Mouse (Mus musculus): ENCODE measurements around the gene Zdhhc1.
A peak's percentile ranks its signal among the peaks of the same experiment; 100 is the strongest.

The Zdhhc1 gene

DNA sequence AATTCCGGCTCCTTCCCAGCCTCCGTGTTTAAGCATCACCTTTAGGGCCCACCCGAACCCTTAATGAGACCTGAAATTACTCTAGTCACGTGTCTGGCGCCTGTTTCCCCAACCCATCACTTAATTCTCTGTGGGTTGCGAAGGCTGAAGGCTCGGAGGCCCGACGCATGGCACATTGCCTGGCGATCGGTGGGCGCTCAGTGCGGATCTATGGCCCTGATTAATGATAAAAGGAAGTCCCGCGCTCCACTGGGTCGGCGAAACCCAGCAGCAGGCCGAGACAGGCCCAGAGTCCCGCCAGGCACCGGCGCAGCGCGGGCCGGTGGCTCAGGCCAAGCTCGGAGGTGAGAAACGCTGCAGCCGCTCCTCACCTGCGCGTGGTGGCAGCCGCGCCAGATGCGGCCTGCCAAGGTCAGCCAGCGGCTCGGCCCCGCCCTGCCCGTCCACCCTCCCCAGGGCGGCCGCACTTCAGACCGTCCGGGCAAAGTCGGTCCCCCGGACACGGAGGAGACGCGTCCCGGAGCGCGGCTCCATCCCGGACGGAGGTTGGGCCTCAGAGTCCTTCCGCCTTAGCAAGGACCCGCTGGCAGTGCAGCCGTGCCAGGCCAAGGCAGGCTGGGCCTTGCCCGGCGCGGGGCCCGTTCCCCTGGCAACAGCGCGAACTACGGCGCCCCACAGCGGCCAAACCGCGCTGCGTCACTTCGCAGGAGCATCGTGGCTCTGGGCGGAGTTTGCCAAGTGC, at the start of gene Zdhhc1:
Gene Zdhhc1 (minus strand): TSS at position 464 of the 742 bp plus-strand sequence.
- DNase-seq (ENCODE audit: low spot score): peak; percentile 96

DNA sequence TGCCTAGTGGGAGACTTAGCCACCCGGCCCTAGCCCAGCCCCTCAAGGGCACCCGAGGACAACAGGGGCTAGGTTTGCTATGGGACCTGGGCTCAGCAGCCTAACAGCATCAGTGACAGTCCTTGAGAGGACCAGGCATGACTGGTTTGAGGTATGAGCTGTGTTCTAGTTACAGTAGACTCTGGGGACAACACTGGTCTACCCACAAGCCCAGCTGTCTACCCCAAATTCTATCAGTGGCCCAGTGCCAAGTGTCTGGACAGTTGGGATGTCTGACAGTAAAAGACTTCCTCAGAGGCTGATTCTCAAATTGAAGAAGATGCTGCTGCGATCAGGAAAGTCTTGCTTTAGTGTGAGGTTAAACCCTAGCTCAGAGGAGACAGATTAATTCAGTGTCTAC, 48.5 kb upstream of the Zdhhc1 start:
- no peak for DNase-seq (ENCODE audit: low spot score)

DNA sequence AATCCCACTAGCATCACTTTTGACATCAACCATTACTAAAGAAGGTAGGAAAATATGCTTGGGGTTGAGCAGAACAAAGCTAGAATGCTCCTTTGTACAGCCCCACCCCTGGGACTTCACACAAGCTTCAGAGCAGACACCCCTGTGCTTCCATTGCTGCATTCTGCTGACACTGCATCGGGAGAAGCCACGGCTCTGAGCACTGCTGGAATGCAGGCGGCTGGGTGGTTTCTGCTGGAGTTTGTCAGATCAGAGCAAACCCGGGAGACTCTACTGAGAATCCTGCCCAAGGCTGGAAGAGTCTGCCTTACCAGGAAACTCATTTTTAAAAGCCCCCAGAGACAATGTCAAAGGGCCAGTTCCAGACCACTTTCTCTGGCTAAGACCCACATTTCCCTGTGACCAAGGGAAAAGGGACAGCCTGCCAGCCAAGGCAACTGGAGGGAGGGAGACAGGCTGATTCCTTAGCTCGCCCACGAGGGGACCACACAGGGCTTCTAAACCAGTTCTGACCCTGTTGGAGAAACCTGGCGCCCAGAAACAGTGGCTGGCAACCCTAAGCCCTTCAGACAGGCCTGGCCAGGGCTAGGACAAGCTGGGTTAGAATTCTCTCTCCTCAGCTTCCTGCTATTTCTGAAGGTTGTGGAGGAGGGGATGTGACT, 48.0 kb upstream of the Zdhhc1 start:
- no peak for DNase-seq (ENCODE audit: low spot score)

DNA sequence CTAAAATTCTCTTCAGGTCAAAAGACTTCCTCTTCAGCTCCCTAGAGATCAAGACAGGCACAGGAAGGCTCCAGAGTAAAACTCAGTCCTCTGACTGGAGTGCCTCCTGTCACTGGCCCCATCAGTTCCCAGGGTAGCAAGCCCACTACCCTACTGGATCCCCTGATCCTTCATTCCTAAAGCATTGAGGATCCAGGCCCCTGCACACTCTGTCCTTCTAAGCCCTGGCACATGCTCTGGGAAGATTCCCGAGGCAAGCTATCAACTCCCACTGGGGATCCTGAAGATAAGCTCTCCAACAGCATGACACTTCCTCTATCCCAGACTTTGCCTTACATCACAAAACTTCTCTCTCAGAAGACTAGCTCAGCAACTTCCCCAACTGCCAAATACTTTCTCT, 47.0 kb upstream of the Zdhhc1 start:
- DNase-seq (ENCODE audit: low spot score): no peak

DNA sequence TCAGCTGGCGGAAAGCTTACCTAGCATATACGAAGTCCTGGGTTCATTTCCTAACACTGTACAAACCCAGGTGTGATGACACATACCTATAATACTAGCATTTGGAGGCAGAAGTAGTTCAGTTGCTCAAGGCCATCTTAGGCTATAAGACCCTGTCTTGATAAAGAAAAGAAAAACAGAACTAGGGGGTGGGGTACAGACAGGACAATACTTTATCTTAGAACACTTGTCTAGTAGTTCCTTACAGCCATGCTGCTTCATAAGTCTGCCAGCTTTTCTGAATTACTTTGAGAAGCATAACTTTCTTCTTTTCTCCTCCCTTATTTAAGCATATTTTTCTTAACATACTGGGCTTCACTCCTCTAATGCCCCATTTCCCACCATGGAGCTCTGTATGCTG, 46.1 kb upstream of the Zdhhc1 start:
- DNase-seq (ENCODE audit: low spot score): no peak

DNA sequence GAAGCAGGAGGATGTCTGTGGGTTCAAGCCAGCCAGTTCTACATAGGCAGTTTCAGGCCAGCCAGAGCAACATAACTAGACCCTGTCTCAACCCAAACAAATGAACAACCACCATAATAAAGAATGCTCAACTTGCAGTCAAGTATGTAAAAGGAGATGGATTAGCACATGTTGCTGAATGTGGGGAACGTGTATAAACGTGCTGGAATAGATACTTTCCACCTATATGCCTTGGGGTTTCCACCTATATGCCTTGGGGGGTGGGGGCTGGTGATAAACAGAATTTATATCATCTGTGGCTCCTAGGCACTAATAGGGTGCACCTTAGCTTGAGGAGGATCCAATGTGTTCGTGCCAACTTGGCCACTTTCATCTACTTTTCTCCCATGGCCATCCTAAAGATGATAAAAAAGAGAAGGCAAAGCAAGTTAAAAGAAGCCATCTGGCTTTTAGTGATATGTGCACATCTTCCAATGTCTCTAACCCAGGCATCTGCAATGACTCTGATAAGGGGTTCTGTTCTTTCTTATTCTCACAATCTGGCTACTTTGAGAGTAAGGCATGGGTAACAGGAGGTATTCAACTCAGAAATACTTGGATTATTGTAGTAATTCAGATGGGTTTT, 45.4 kb upstream of the Zdhhc1 start:
- DNase-seq (ENCODE audit: low spot score): no peak

DNA sequence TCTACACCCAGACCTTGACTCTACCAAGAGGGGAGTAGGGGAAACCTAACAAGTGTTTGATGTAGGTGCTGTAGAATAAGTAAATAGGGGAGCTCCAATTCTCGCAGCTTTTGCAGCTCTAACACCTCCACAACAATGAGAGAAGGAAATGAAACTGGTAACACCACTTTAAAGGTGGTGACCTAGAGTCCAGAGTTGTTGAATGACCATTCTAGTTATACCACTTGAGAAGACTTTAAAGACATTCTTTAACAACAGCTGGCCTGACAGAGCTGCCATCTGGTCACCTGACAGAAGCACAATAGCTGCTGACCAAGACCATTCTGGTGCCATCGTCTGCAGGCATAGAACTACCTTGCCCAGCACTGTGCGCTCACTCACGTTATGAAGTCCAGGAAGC, 42.2 kb upstream of the Zdhhc1 start:
- DNase-seq (ENCODE audit: low spot score): no peak

DNA sequence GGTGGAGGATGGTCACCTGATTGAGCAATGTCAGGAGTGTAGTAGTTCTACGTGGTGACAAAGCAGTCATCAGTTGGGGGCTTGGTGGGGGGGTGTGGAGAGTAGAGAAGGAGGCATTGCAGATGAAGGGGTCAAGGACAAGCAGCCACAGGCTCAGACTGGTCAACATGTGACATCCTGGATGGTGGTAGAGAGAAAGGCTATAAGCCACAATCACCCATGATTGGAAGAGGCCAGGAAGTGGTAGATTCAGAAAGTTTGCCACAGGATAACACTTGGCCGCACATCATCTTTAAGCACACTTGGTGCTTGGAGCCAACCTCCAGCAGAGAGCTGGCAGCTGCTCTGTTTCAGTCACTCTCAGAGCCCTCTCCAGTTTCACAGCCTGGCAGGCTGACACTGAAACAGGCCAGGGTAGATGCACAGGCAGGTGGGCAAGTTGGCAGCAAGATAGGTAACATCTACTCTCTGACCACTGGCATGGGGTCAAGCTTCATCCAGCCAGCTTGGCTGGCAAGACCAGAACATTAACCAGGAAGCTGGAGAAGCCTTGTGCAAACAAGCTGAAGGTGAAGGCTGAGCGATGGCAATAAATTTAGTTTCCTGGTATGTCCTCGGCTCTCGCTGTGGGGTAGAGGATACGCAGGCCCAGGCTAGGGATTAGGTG, 40.4 kb upstream of the Zdhhc1 start:
- DNase-seq (ENCODE audit: low spot score): no peak

DNA sequence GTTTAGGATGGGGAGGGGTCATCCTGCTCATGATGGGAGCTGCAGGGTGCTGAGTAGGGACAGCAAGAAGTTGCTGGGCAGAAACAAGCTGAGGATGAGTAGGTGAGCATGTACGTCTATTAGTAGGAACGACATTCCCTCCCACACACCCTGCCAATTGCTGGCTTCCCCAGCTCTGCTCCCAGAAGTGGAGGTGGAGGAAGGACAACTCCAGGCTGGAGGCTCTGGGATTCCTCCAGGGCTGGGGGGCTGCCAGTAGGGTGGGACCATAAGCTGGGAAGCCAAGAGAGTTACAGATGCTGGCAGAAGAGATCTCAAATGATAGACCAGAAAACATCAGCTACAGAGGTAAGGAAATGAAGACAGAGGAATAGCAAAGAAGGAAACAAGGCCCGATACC, 39.8 kb upstream of the Zdhhc1 start:
- DNase-seq (ENCODE audit: low spot score): no peak

DNA sequence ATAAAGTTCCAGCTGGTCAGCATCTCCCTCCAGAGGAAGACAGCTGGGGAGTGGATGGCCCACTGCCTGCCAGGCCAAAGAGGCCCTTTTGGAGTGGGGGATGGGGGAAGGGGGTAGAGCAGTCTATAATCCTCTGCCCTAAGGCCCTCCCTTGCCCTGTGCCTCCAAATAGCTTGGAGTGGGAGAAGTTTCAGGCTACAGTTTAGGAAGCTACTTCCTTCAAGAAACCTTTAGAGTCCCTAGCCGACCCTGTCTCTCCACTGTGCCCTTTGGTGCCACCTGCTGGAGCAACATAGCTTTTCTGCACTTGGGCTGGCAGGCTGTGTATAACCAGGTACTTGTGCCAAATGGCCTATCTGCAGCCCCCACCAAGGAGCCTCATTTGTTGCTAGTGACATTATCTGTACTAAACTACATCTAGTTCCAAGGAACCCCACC, 37.2 kb upstream of the Zdhhc1 start:
- peak; percentile 79 for DNase-seq (ENCODE audit: low spot score)

DNA sequence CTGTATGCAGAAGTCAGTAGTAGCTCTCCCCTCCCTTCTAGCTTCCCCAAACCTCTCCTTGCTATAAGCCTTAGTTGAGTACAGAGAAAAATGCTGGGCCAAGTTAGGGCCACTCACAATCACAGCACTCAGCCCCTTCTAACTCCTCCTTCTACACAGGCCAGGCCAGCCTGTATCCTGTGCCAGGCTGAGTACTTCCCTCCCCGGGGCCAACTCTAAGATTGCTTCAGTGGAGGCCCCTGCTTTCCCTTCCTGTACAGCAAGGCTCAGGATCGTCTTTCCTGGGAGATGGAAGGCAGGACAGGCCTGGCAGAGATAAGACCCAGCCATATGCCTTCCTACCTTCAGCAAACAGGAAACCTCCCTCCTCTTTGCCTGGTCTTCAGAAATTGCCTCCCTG, 36.7 kb upstream of the Zdhhc1 start:
- DNase-seq (ENCODE audit: low spot score): no peak

DNA sequence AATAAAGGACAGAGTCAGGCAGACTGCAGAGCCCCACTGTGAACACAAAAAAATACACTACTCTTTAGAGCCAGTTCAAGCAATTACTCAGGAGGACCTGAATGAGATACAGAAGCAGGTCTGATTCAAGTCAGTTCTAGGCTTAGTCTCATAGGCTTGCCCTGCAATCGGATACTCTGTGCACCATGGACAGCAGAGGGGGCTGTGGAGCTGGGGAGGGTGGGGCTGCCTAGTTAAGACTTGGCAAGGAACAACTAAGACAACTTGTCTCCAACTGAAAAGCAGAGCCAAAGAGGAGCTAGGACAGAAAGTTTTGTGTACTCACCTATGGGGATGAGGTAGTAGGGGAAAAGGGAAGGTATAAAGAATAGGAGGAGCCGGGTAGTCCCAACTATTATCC, 35.1 kb upstream of the Zdhhc1 start:
- DNase-seq (ENCODE audit: low spot score): peak; percentile 72

DNA sequence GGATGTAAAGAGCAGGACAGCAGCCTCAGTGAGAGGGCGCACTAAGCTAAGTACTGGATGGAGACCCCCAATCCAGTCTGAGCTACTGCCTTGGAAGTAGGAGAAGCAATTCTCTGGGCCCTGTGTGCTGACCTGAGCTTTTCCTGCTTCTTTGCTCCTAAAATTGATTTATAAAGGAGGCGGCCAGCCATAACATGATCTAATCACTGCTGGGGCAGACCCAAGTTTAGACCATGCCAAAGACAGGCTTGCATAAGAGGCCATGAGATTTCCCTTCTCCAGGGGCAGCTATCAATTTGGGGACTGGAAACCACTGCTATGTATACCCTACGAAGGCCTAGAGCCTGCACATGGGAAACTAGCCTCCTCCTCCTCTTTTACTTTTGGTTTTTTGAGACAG, 32.6 kb upstream of the Zdhhc1 start:
- no peak for DNase-seq (ENCODE audit: low spot score)

DNA sequence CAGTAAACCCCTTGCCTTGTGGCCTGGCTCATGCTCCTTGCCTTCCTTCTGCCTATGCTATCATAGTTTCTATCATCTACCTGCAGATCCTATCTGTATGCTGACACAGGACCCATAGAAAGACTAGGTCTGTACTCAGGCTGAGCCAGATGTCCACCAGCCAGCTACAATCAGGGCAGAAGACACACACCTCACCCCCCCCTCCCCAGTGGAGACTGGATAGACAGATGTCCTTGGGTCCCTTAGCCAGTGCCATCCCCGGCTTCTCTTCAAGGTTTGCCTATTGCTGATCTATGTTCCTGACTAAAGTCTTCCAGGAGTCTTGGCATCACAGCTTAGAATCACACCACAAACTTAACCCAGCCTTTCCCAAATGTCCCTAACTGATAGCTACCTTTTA, 31.5 kb upstream of the Zdhhc1 start:
- DNase-seq (ENCODE audit: low spot score): no peak

DNA sequence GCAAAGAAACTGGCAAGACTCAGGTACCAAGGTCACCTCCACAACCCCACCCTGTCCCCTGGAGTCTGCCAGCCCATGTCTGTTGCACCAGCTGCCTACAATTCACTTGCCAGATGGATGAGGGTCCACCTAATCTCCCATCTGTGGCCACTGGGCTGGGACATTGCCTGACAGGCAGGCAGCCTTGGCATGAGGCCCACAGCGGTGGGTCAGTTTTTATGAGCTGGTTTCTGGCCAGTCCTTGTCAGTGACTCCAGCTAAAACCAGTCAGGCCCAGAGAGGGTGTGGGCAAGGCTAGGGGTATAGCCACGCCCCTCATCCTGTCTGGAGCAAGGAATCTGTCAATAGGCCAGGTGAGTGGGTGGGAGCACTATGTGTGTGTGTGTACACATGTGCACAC, 30.4 kb upstream of the Zdhhc1 start:
- DNase-seq (ENCODE audit: low spot score): no peak

DNA sequence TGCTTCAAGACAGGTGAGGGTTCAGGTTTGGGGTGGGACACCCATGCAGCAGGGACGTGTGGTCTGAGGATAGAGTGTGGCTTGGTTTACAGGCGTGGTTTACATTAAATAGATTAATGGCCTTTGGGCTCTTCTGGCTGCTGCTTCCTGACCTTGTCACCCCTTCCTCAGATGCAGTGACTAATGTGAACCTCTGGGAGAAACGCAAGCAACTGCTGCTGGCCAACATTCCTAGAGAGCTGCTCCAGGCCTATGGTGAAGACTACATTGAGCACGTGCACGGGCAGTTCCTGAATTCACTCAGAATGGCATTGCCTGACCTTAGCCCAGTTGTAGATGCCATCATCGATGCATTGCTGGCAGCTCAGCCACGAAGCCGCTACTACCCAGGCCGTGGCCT, 26.2 kb upstream of the Zdhhc1 start:
- DNase-seq (ENCODE audit: low spot score): no peak

DNA sequence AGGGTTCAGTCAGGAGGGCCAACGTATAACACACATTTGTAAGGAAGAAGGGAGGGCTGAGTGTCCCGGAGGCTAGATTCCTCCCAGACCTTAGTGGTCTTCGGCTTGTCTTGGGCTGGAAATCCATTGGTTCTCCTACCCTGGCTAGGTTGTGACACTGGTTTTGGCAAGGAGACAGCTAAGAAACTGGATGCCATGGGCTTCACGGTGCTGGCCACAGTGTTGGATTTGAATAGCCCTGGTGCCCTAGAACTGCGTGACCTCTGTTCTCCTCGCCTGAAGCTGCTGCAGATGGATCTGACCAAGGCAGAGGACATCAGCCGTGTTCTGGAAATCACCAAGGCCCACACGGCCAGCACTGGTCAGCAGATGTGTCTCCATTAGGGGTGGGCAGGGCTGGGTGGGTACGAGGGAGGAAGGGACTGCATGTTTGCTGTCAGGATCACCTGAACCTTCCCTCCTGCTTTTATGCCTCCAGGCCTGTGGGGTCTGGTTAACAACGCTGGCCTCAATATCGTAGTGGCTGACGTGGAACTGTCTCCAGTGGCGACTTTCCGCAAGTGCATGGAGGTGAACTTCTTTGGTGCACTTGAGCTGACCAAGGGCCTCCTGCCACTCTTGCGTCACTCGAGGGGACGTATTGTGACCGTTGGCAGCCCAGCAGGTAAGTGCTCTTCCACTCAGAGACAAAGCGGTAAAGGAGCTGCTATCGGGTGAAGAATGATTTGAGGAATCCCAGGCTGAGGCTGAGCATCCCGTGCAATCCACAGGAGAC, 25.5 kb upstream of the Zdhhc1 start:
- no peak for DNase-seq (ENCODE audit: low spot score)

DNA sequence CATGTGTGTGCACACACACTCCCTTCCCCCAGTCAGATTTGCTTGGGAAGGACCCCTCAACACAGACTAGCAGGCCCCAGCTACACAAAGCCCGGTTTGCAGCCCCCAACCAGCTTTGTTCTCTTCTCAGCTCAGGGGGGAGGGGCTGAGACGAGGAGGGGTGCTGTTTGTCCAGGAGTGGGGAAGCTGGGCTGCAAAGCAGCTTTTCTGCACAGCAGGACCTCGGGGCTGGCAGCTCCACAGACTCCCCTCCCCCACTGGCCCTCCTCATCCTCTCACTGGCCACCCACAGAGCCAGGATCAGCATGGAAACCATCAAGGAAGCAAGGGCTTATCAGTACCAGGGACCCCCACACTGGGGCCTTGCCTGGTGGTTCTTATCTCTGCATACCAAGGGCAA, 24.4 kb upstream of the Zdhhc1 start:
- no peak for DNase-seq (ENCODE audit: low spot score)

DNA sequence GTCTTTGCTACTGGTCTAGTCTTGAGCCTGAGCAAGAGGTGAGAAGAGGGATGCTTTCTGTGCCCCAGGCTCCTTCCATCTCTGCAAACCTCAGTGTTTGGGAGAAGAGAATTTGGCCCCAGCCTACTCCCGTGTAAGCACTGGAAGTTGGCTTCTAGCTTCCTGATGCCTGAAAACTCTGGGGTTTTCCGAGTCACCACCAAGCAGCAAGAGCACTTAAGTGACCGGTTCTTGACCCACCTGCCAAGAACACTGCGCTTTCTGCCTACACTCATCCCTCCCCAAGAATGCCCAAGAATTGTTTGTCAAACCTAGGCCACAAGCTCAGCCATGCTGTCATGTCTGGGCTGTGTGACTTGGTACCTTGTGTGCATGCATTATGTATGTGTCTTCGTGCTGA, 23.8 kb upstream of the Zdhhc1 start:
- DNase-seq (ENCODE audit: low spot score): no peak

DNA sequence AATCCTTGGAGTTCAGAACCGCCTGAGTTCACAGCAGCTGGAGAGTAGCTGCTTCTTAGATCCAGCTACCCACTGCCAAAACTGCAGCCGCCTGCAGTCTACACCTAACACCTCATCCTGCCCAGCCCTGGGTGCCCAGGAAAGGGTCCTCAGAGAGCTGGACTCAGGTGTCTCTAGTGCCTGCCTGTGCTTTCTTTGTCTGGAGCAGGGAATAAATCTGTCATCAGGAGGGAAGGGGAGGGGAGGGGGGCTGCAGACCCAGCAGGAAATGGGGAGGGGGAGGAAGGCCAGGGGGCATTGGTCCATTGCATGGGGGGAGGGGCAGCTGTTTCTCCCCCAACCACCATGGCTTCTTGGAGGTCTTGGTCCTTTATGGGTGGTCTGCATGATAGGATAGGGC, 22.9 kb upstream of the Zdhhc1 start:
- no peak for DNase-seq (ENCODE audit: low spot score)

DNA sequence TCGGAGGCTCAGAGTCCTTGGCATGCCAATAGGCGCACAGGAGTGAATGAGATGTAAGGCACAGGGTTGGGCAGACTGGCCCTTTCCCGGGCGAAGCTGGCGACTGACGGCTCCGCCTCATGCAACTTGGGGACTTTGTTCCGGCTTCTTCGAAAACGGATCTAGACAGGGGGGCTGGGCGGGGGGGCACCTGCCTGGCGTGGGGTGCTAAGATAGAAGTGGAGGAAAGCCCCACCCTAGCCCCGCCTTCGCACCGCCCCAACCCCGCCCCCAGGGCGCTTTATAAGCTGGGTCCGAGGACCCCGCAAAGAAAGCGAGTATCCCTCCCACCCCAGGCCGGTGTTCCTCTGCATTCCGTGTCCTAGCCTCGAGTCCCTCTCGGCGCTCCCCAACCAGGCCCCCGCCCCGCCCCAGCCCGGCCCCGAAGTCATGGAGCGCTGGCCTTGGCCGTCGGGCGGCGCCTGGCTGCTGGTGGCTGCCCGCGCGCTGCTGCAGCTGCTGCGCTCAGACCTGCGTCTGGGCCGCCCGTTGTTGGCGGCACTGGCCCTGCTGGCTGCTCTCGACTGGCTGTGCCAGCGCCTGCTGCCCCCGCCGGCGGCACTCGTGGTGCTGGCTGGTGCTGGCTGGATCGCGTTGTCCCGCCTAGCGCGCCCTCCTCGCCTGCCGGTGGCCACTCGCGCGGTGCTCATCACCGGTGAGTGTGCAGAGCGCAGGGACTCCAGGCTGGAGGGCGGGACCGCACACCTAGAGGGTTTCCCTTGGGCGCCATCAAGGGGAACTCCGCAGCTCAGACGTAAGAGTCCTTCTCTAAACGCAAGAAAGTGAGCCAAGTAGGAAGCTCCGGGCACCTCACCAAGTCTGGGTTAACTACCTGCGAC, 22.0 kb upstream of the Zdhhc1 start, which contains the start of gene Hsd11b2:
Gene Hsd11b2 (plus strand): TSS at position 320 of the 878 bp plus-strand sequence.
- DNase-seq (ENCODE audit: low spot score): no peak

Measured in urinary bladder, postnatal 25 days (tissue).